Mouse (Mus musculus) midbrain, embryonic 15.5 days (tissue): ENCODE results near the gene Polm. TPM values are rescaled to one million over a fixed set of nuclear protein-coding genes. Genes with fewer than 3 reads are reported as not detected.

Experiments used
- ATAC-seq: fragments of 200-750 bp; cut with Nextera tagmentation; replicated peaks from 2 replicates; pipeline ENCODE4 v1.8.0; 2017; ENCODE audit warnings: moderate TSS enrichment
- H3K27ac ChIP-seq: fragments of 300-500 bp; sonication (generic); 2 replicates; pipeline ENCODE4 v1.5.1; 2015; ENCODE audit warnings: mild to moderate bottlenecking, inconsistent platforms
- H3K27me3 ChIP-seq: fragments of 300-500 bp; sonication (generic); replicated peaks from 2 replicates; pipeline ENCODE4 v1.6.1; 2015; ENCODE audit warnings: inconsistent platforms
- H3K36me3 ChIP-seq: fragments of 300-500 bp; sonication (generic); replicated peaks from 2 replicates; pipeline ENCODE4 v1.6.1; 2015; ENCODE audit warnings: inconsistent platforms
- H3K4me1 ChIP-seq: fragments of 300-500 bp; sonication (generic); 2 replicates; pipeline ENCODE4 v1.6.1; 2015; ENCODE audit warnings: inconsistent platforms
- H3K4me2 ChIP-seq: fragments of 300-500 bp; sonication (generic); 2 replicates; pipeline ENCODE4 v1.6.1; 2015; ENCODE audit warnings: inconsistent platforms, mild to moderate bottlenecking, moderate library complexity
- H3K4me3 ChIP-seq: fragments of 300-500 bp; sonication (generic); 2 replicates; pipeline ENCODE4 v1.5.1; 2015; ENCODE audit warnings: mild to moderate bottlenecking, inconsistent platforms
- H3K9ac ChIP-seq: fragments of 300-500 bp; sonication (generic); 2 replicates; pipeline ENCODE4 v1.6.1; 2015; ENCODE audit warnings: mild to moderate bottlenecking, inconsistent platforms
- H3K9me3 ChIP-seq: fragments of 300-500 bp; sonication (generic); 2 replicates; pipeline ENCODE4 v1.6.1; 2016; ENCODE audit warnings: inconsistent platforms
- WGBS: fragments of 180-500 bp; shearing (Covaris S2); methylation state at CpG from one replicate; pipeline ENCODE4 v1.1.7; 2015; ENCODE audit warnings: mixed read lengths; 5-methylcytosine and 5-hydroxymethylcytosine counted together
- polyA plus RNA-seq: library from polyadenylated mRNA; unstranded; fragments of >200 nt; fragmentation: Nextera tagmentation; extraction: Ambion mirVana; gene quantifications from 2 replicates; pipeline ENCODE4 v1.2.1, GENCODE M21; 2015

Gene Polm
- polyA plus RNA-seq, 1 experiment from 2014 or later, result 8.4 TPM

- Histone ChIP-seq H3K9ac (no peak overlapping the region), H3K27ac (no peak overlapping the region), H3K36me3 (peaks cover 9% of the 10 kb centered on the region), H3K4me3 (no peak overlapping the region), H3K9me3 (no peaks in the 10 kb centered on the region), H3K4me2 (no peak overlapping the region), H3K4me1 (no peaks in the 10 kb centered on the region), H3K27me3 (peaks cover 1% of the 10 kb centered on the region; the same call in 1 of the 2 replicates)
- 90% methylated on average over 12 of the region's 12 CpGs for WGBS
- ATAC-seq, result no peak
Observed at GRCm38 (mm10) chr11:5868324-5868723, 30.5 kb upstream of the Polm start.

DNA sequence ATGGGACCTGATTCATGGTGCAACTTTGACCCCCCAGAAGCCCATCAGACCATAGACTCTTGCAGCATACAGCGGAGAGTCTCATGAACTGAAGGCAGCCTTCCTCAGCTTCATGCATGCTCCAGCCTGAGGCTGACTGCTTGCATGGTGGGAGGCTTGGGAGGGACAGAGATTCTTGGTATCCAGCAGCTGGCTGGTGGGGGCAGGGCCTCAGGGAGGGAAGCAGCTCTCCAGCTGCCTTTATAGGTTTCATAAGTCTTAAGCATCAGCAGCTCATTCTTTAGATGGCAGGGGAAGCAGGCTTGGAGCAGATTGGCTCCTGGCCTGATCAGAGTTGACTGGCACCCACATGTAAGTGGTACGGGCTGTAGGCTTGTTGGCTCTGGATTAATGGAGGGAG lies 29.4 kb upstream of the Polm start:
- peaks cover 13% of the 10 kb centered on the region for H3K27me3 ChIP-seq
- peaks cover 3% of the 10 kb centered on the region for H3K36me3 ChIP-seq
- WGBS, result 88% methylated on average over 2 of the region's 2 CpGs
- no peak overlapping the region for H3K4me3 ChIP-seq
- ATAC-seq, result no peak
- no peak overlapping the region for H3K4me2 ChIP-seq
- H3K9me3 ChIP-seq, result no peaks in the 10 kb centered on the region
- no peak overlapping the region for H3K27ac ChIP-seq
- peaks cover 1% of the 10 kb centered on the region; the same call in 1 of the 2 replicates for H3K4me1 ChIP-seq
- H3K9ac ChIP-seq, result no peak overlapping the region

- Histone ChIP-seq H3K27ac (no peak overlapping the region), H3K36me3 (no peaks in the 10 kb centered on the region), H3K4me2 (0 out of 2 replicates have a peak overlapping the region, but pooled peaks have one; percentile 50), H3K27me3 (peaks cover 31% of the 10 kb centered on the region), H3K4me1 (peaks cover 10% of the 10 kb centered on the region), H3K9ac (no peak overlapping the region), H3K9me3 (no peaks in the 10 kb centered on the region), H3K4me3 (peak overlapping the region; percentile 26)
- WGBS, result 33% methylated on average over 15 of the region's 15 CpGs
- ATAC-seq, result no peak
Observed at GRCm38 (mm10) chr11:5862394-5863105, 24.7 kb upstream of the Polm start.

GRCm38 (mm10) chr11:5861678-5862393 lies 24.0 kb upstream of the Polm start, which contains the start of gene Aebp1:
TSS of gene Aebp1 (plus strand) at chr11:5861947.
- WGBS, result 5% methylated on average over 58 of the region's 59 CpGs
- no peaks in the 10 kb centered on the region for H3K36me3 ChIP-seq
- peaks cover 31% of the 10 kb centered on the region for H3K27me3 ChIP-seq
- H3K4me3 ChIP-seq, result peak within 1 kb of the TSS; percentile 26
- H3K9ac ChIP-seq, result peak within 1 kb of the TSS; percentile 13
- no peak within 1 kb of the TSS for H3K27ac ChIP-seq
- ATAC-seq, result 0 out of 2 replicates have a peak, but pooled peaks have one; percentile 50
- H3K4me1 ChIP-seq, result peaks cover 10% of the 10 kb centered on the region
- H3K4me2 ChIP-seq, result peak within 1 kb of the TSS; percentile 50
- H3K9me3 ChIP-seq, result no peaks in the 10 kb centered on the region

DNA sequence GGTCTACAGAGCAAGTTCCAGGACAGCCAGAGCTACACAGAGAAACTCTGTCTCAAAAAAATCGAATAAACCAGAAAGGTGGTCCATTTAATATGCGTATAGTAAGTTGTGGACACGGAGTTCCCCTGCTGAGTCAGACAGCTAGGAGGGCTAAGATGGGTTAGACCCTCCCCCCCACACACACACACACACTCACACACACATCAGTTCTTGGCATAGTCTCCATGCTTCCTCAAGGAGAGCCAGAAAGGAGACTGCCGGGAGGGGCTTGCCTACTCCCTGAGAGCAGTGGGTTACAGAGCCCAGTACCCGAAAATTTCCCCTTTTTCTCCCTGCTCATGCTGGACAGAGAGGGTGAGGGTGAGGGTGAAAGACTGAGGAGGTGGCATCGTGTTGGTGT lies 22.8 kb upstream of the Polm start:
- WGBS, result 56% methylated on average over 6 of the region's 6 CpGs
- no peak for ATAC-seq
- Histone ChIP-seq H3K27me3 (peaks cover 31% of the 10 kb centered on the region), H3K27ac (no peak overlapping the region), H3K9me3 (no peaks in the 10 kb centered on the region), H3K4me2 (no peak overlapping the region), H3K4me1 (peaks cover 10% of the 10 kb centered on the region), H3K9ac (no peak overlapping the region), H3K36me3 (no peaks in the 10 kb centered on the region), H3K4me3 (no peak overlapping the region)

GRCm38 (mm10) chr11:5859883-5860550 lies 22.2 kb upstream of the Polm start:
- H3K27me3 ChIP-seq, result peaks cover 31% of the 10 kb centered on the region
- WGBS, result 86% methylated on average over 13 of the region's 13 CpGs

DNA sequence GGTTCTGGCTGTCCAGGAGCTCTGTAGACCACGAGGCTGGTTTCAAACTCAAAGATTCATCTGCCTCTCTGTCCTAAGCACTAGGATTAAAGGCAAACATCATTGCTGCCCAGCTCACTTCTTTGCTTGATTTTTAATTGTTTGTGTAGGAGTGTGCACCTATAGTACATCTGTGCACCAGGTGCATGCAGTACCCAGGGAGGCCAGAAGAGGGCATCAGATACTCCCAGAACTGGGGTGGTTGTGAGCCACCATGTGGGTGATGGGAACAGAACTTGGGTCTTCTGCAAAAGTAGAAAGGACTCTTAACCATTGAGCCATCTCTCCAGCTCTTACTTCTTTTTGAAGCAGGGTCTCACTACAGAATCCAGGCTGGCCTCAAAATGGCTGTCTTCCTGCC lies 20.9 kb upstream of the Polm start:
- no peak for ATAC-seq
- Histone ChIP-seq H3K4me2 (no peak overlapping the region), H3K36me3 (no peaks in the 10 kb centered on the region), H3K4me1 (peaks cover 10% of the 10 kb centered on the region), H3K9ac (no peak overlapping the region), H3K4me3 (no peak overlapping the region), H3K27me3 (peaks cover 31% of the 10 kb centered on the region), H3K27ac (no peak overlapping the region), H3K9me3 (no peaks in the 10 kb centered on the region)
- 73% methylated on average over 1 of the region's 1 CpGs for WGBS

More at GRCm38 (mm10) chr11:5859883-5860550, 22.2 kb upstream of the Polm start:
- ATAC-seq, result no peak
- H3K36me3 ChIP-seq, result no peaks in the 10 kb centered on the region
- no peak overlapping the region for H3K27ac ChIP-seq
- no peaks in the 10 kb centered on the region for H3K9me3 ChIP-seq
- H3K4me1 ChIP-seq, result peaks cover 10% of the 10 kb centered on the region
- no peak overlapping the region for H3K4me3 ChIP-seq
- no peak overlapping the region for H3K9ac ChIP-seq
- H3K4me2 ChIP-seq, result no peak overlapping the region

- no peak overlapping the region for H3K9ac ChIP-seq
- peaks cover 3% of the 10 kb centered on the region for H3K4me1 ChIP-seq
- no peak overlapping the region for H3K4me2 ChIP-seq
- ATAC-seq, result no peak
- no peaks in the 10 kb centered on the region for H3K36me3 ChIP-seq
- peaks cover 13% of the 10 kb centered on the region for H3K27me3 ChIP-seq
- no peak overlapping the region for H3K27ac ChIP-seq
- no peak overlapping the region for H3K4me3 ChIP-seq
- WGBS, result 83% methylated on average over 8 of the region's 8 CpGs
- no peaks in the 10 kb centered on the region for H3K9me3 ChIP-seq
Observed at GRCm38 (mm10) chr11:5856479-5857130, 18.8 kb upstream of the Polm start.

DNA sequence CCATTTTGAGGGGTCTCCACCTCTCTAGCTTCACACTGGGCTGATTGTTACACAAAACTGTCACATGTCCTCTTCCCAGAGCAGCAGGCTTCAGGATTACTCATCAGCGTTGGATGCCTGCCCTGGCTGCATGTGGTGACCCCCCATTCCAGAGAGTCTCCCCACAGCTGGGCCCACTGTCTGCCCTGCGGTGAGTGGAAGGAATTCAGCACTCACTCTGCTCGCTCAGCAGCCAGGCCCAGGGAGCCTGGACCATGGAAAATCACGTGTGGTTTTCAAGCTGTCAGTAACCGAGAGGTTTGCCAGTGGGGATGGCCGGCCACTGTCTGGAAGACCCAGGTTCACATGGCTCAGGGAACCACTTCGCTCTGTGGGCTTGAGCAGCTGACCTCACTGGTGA lies 18.1 kb upstream of the Polm start:
- Histone ChIP-seq H3K4me1 (no peaks in the 10 kb centered on the region), H3K27me3 (peaks cover 6% of the 10 kb centered on the region; the same call in 1 of the 2 replicates), H3K9ac (no peak overlapping the region), H3K36me3 (no peaks in the 10 kb centered on the region), H3K4me3 (no peak overlapping the region), H3K27ac (no peak overlapping the region), H3K4me2 (no peak overlapping the region), H3K9me3 (no peaks in the 10 kb centered on the region)
- ATAC-seq, result no peak
- 34% methylated on average over 7 of the region's 7 CpGs for WGBS

GRCm38 (mm10) chr11:5855481-5855880 lies 17.7 kb upstream of the Polm start:
- no peak overlapping the region for H3K27ac ChIP-seq

DNA sequence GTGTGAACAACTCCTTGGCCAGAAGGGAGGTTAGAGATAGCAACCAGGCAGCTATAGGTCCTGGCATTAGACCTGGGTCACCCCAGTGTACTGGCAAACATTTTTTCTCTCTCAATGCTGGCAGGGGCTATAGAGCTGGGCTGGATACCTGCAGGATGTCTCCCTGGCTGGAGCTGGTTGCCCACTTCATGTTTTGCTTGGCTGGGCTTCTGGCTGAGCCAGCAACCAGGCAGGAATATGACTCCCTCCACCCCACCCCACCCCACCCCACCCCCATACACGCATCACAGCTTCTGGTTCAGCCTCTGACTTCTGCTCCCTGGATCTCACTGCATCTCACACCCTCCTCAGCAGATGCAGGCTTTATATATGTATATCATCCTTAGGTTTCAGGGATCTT lies 14.5 kb upstream of the Polm start:
- no peak overlapping the region for H3K9ac ChIP-seq
- WGBS, result 59% methylated on average over 1 of the region's 1 CpGs
- H3K27me3 ChIP-seq, result no peaks in the 10 kb centered on the region
- H3K9me3 ChIP-seq, result no peaks in the 10 kb centered on the region
- no peak for ATAC-seq
- no peak overlapping the region for H3K4me3 ChIP-seq
- no peak overlapping the region for H3K27ac ChIP-seq
- H3K4me1 ChIP-seq, result no peaks in the 10 kb centered on the region
- no peak overlapping the region for H3K4me2 ChIP-seq
- H3K36me3 ChIP-seq, result no peaks in the 10 kb centered on the region

More at GRCm38 (mm10) chr11:5855481-5855880, 17.7 kb upstream of the Polm start:
- H3K27me3 ChIP-seq, result peaks cover 4% of the 10 kb centered on the region; the same call in 1 of the 2 replicates
- no peak for ATAC-seq
- no peaks in the 10 kb centered on the region for H3K4me1 ChIP-seq
- no peaks in the 10 kb centered on the region for H3K9me3 ChIP-seq
- H3K9ac ChIP-seq, result no peak overlapping the region
- H3K4me3 ChIP-seq, result no peak overlapping the region
- H3K36me3 ChIP-seq, result no peaks in the 10 kb centered on the region
- no peak overlapping the region for H3K4me2 ChIP-seq
